Mouse (Mus musculus): Measurements from ENCODE around the gene Ofd1. TPM values are rescaled to one million over a fixed set of nuclear protein-coding genes. Genes with fewer than 3 reads are reported as not detected.

The Ofd1 gene
- total and polyA plus RNA-seq, 2 experiments from 2014 or later = 4.5 to 4.7 TPM

DNA sequence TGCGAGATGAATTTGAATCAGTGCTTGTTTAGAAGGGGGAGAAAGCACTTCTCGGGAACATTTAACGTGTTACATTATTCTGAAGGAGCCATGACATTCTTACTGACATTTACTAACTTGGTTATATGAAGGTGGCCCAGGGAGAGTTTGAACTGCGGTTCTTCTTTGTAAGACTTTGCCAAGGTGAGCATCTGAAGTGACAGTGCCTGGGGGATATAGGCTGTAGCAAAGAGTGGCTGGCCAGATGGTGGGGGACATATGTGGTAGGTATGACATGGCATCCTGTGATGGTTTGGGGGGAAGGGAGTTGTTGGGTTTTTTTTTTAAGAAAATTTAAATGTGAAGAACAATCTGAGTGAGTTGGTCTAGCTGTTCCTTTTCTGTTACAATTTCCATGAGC lies 91.9 kb downstream of the Ofd1 start:
- no peaks in the 10 kb centered on the region for H3K36me3 ChIP-seq (replicated peaks; ENCODE audit: control insufficient read depth, insufficient read depth, low read length)
- H3K4me3 ChIP-seq (ENCODE audit: low read depth, low read length) = no peak overlapping the region
- TF ChIP-seq EP300 (IDR thresholded peaks at IDR 0.05; ENCODE audit: low read depth) (no peak), CTCF (IDR thresholded peaks at IDR 0.05; ENCODE audit: low read depth) (no peak)
- H3K27ac ChIP-seq (ENCODE audit: low read depth) = no peak overlapping the region
- no peak overlapping the region for H3K4me2 ChIP-seq (ENCODE audit: low read depth, low read length)
- no peak overlapping the region for H3K9ac ChIP-seq (replicated peaks; ENCODE audit: low read depth, low read length)
- H3K27me3 ChIP-seq (ENCODE audit: control insufficient read depth, insufficient read depth, low read length) = no peaks in the 10 kb centered on the region
- no peak for DNase-seq (ENCODE audit: low spot score)
- no peaks in the 10 kb centered on the region for H3K4me1 ChIP-seq (ENCODE audit: control insufficient read depth, insufficient read depth)
- 77% methylated on average over 4 of the region's 4 CpGs for WGBS
- no peaks in the 10 kb centered on the region for H3K9me3 ChIP-seq (replicated peaks; ENCODE audit: control insufficient read depth, low read length)
- no peak for ATAC-seq (ENCODE audit: insufficient read depth, low read depth)

DNA sequence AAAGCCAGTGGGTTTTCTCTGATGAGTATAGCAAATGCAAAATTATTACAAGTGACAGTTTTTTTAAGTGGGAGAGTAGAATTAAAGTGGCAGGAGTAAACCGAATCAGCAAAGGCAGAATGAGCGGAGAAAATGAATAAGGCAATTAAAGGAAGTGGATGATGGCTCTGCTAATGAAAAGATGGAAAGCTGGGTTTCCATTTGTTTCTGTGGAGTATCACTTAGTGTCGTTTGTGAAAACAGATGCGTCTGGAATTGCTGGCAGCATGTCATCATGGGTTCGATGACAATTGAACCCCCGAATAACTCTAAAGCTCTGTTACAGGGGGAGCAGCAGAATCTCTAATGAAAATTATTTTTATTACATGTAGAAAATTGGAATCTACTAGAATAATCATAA lies 92.4 kb downstream of the Ofd1 start:
- Histone ChIP-seq H3K27ac (ENCODE audit: low read depth) (no peak overlapping the region), H3K4me2 (ENCODE audit: low read depth, low read length) (no peak overlapping the region), H3K4me1 (ENCODE audit: control insufficient read depth, insufficient read depth) (no peaks in the 10 kb centered on the region), H3K36me3 (replicated peaks; ENCODE audit: control insufficient read depth, insufficient read depth, low read length) (no peaks in the 10 kb centered on the region), H3K4me3 (ENCODE audit: low read depth, low read length) (no peak overlapping the region), H3K9ac (replicated peaks; ENCODE audit: low read depth, low read length) (no peak overlapping the region), H3K9me3 (replicated peaks; ENCODE audit: control insufficient read depth, low read length) (no peaks in the 10 kb centered on the region), H3K27me3 (ENCODE audit: control insufficient read depth, insufficient read depth, low read length) (no peaks in the 10 kb centered on the region)
- ATAC-seq (ENCODE audit: insufficient read depth, low read depth) (no peak), DNase-seq (ENCODE audit: low spot score) (no peak)
- TF ChIP-seq EP300 (IDR thresholded peaks at IDR 0.05; ENCODE audit: low read depth) (no peak), CTCF (IDR thresholded peaks at IDR 0.05; ENCODE audit: low read depth) (no peak)
- WGBS = 78% methylated on average over 6 of the region's 6 CpGs

DNA sequence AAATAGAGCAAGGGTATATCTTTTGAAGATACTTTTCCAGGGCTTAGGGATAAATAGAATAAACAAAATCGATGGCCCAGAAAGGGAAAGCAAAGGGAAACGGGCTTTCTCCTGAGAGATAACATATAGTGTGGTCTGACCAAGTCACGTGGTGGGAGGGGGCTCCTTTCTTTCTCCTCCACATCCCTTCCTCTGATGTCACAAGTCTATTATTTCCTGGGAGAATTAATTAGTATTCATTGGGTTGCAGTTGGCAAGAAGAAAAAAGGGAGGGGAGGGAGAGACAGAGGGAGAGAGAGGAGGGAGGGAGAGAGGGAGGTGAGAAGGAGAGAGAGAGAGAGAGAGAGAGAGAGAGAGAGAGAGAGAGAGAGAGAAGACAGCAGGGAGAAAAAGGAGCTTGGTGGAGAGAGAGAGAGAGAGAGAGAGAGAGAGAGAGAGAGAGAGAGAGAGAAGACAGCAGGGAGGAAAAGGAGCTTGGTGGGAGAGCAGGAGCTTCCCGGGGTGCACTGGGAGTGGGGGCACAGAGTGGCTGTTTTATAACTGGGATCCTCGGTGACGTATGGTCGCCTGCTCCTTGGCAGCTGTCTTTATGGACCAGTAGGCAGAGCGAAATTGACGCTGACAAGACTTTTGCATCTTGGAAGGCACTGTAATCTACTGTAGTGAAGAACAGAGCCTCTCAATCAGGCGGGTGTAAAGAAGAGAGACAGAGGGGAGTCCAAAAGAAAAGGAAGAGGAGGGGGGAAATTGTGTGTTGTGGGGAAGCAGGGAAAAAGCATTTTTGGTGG lies 96.1 kb downstream of the Ofd1 start:
- ATAC-seq (ENCODE audit: insufficient read depth, low read depth) = no peak
- no peak overlapping the region for H3K9ac ChIP-seq (replicated peaks; ENCODE audit: low read depth, low read length)
- no peaks in the 10 kb centered on the region for H3K9me3 ChIP-seq (replicated peaks; ENCODE audit: control insufficient read depth, low read length)
- no peaks in the 10 kb centered on the region for H3K27me3 ChIP-seq (ENCODE audit: control insufficient read depth, insufficient read depth, low read length)
- no peak overlapping the region for H3K27ac ChIP-seq (ENCODE audit: low read depth)
- H3K4me3 ChIP-seq (ENCODE audit: low read depth, low read length) = peak overlapping the region; percentile 22
- 23% methylated on average over 10 of the region's 10 CpGs for WGBS
- no peak for DNase-seq (ENCODE audit: low spot score)
- no peaks in the 10 kb centered on the region for H3K36me3 ChIP-seq (replicated peaks; ENCODE audit: control insufficient read depth, insufficient read depth, low read length)
- peak overlapping the region; percentile 48 for H3K4me2 ChIP-seq (ENCODE audit: low read depth, low read length)
- no peaks in the 10 kb centered on the region for H3K4me1 ChIP-seq (ENCODE audit: control insufficient read depth, insufficient read depth)
- TF ChIP-seq CTCF (IDR thresholded peaks at IDR 0.05; ENCODE audit: low read depth) = no peak
- no peak for TF ChIP-seq EP300 (IDR thresholded peaks at IDR 0.05; ENCODE audit: low read depth)

DNA sequence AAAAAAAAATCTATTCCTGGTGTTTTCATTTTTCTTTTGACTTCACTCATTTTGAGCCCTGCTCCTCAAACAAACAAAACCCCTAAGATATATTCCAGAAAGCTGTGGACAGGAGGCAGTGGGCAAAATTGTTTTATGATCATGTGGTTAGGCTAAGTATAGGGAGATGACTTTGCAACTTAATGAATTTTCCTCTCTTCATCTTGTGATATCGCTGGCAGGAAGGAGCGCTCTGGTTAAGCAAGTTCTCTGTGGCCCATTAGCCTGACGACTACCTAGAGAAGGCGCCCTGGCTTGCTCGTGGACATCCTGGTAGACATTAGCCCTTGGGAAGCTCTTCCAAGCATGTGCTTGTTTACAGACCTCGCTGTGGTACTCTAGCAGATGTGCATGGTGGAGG lies 98.7 kb downstream of the Ofd1 start:
- Histone ChIP-seq H3K27me3 (ENCODE audit: control insufficient read depth, insufficient read depth, low read length) (no peaks in the 10 kb centered on the region), H3K4me3 (ENCODE audit: low read depth, low read length) (no peak overlapping the region), H3K9me3 (replicated peaks; ENCODE audit: control insufficient read depth, low read length) (no peaks in the 10 kb centered on the region), H3K9ac (replicated peaks; ENCODE audit: low read depth, low read length) (no peak overlapping the region), H3K36me3 (replicated peaks; ENCODE audit: control insufficient read depth, insufficient read depth, low read length) (no peaks in the 10 kb centered on the region), H3K27ac (ENCODE audit: low read depth) (no peak overlapping the region), H3K4me2 (ENCODE audit: low read depth, low read length) (no peak overlapping the region), H3K4me1 (ENCODE audit: control insufficient read depth, insufficient read depth) (no peaks in the 10 kb centered on the region)
- TF ChIP-seq EP300 (IDR thresholded peaks at IDR 0.05; ENCODE audit: low read depth) = no peak
- TF ChIP-seq CTCF (IDR thresholded peaks at IDR 0.05; ENCODE audit: low read depth) = no peak
- WGBS = 73% methylated on average over 6 of the region's 6 CpGs
- DNase-seq (ENCODE audit: low spot score) (no peak), ATAC-seq (ENCODE audit: insufficient read depth, low read depth) (no peak)

Other genes starting within 250 kb of the Ofd1 start
- gene Gpm6b, start 201.8 kb downstream of the Ofd1 start, total RNA-seq (2014; rRNA removed; ENCODE audit: low replicate concordance) = 6.4 and 13.0 TPM in 2 replicates
- gene Gpm6b, start 201.8 kb downstream of the Ofd1 start, polyA plus RNA-seq (2015; fragmentation: Nextera tagmentation; extraction: Ambion mirVana) = 3.9 and 5.5 TPM in 2 replicates
- 13.5 and 14.6 TPM in 2 replicates for gene Trappc2, start 130 bp downstream of the Ofd1 start, total RNA-seq (2014; rRNA removed; ENCODE audit: low replicate concordance)
- gene Trappc2, start 130 bp downstream of the Ofd1 start, polyA plus RNA-seq (2015; fragmentation: Nextera tagmentation; extraction: Ambion mirVana) = 38.7 and 42.5 TPM in 2 replicates
- 17.2 and 28.9 TPM in 2 replicates for gene Rab9, start 39.2 kb upstream of the Ofd1 start, total RNA-seq (2014; rRNA removed; ENCODE audit: low replicate concordance)
- 37.3 and 40.5 TPM in 2 replicates for gene Rab9, start 39.2 kb upstream of the Ofd1 start, polyA plus RNA-seq (2015; fragmentation: Nextera tagmentation; extraction: Ambion mirVana)
- gene Tceanc, start 77.9 kb upstream of the Ofd1 start, total RNA-seq (2014; rRNA removed; ENCODE audit: low replicate concordance) = 4.3 and 7.6 TPM in 2 replicates
- 5.5 and 5.6 TPM in 2 replicates for gene Tceanc, start 77.9 kb upstream of the Ofd1 start, polyA plus RNA-seq (2015; fragmentation: Nextera tagmentation; extraction: Ambion mirVana)
- gene Egfl6, start 145.0 kb upstream of the Ofd1 start, total RNA-seq (2014; rRNA removed; ENCODE audit: low replicate concordance) = not detected in 2 replicates
- gene Egfl6, start 145.0 kb upstream of the Ofd1 start, polyA plus RNA-seq (2015; fragmentation: Nextera tagmentation; extraction: Ambion mirVana) = 0.64 and 0.86 TPM in 2 replicates